Mouse (Mus musculus) gastrocnemius, postnatal 14 days (tissue): Measurements from ENCODE around the gene Olfr1177-ps. TPM values are rescaled to one million over a fixed set of nuclear protein-coding genes. Genes with fewer than 3 reads are reported as not detected.

ENCODE experiments used
- DNase-seq: peaks from one replicate; pipeline ENCODE4 v3.0.0; 2021; ENCODE audit warnings: mixed read lengths
- intact Hi-C: fragments of 180-260 bp; cut with DNase I; formaldehyde crosslinking; loops from one replicate; pipeline ENCODE4 v1.15.1; 2025; ENCODE audit warnings: low total_unique reads
- long read RNA-seq, 2 experiments: library from polyadenylated mRNA; stranded (forward); transcript quantifications; one replicate each; pipeline ENCODE4 v2.0.0; 2021
- total RNA-seq, 2 experiments: library from RNA; stranded (reverse); gene quantifications; 2 replicates each; pipeline ENCODE4 v1.2.3; 2021

Gene Olfr1177-ps
- total RNA-seq, result not detected
- long read RNA-seq, experiment 1, result 0 reads
- long read RNA-seq, experiment 2, result 0 reads

GRCm38 (mm10) chr2:88346392-88346791 is at the start of gene Olfr1177-ps:
Gene Olfr1177-ps (minus strand): TSS chr2:88346492.
- intact Hi-C loops, result no loop called here
- DNase-seq, result no peak

GRCm38 (mm10) chr2:88386762-88387161 is 40.5 kb upstream of the Olfr1177-ps start, which contains the start of gene Olfr1178:
Gene Olfr1178 (plus strand): TSS chr2:88387062.
- intact Hi-C loops, result no loop called here
- DNase-seq, result no peak

- intact Hi-C loops, result no loop called here
- no peak for DNase-seq
Measured at GRCm38 (mm10) chr2:88356304-88356703, 10.0 kb upstream of the Olfr1177-ps start.

- DNase-seq, result no peak
- intact Hi-C loops, result no loop called here
Measured at GRCm38 (mm10) chr2:88336421-88336820, 9.9 kb downstream of the Olfr1177-ps start, which contains the start of gene Olfr1176. Gene Olfr1176 (plus strand): TSS chr2:88336721.

- no peak for DNase-seq
Measured at GRCm38 (mm10) chr2:88327115-88327514, 19.2 kb downstream of the Olfr1177-ps start, which contains the start of gene Olfr1175-ps. Gene Olfr1175-ps (minus strand): TSS chr2:88327215.

GRCm38 (mm10) chr2:88315035-88315434 is 31.3 kb downstream of the Olfr1177-ps start, which contains the start of gene Olfr1174-ps:
Gene Olfr1174-ps (minus strand): TSS chr2:88315135.
- DNase-seq, result no peak
- intact Hi-C loops, result no loop called here

More at GRCm38 (mm10) chr2:88327115-88327514, 19.2 kb downstream of the Olfr1177-ps start, which contains the start of gene Olfr1175-ps:
- intact Hi-C loops, result no loop called here

Other genes starting within 250 kb of the Olfr1177-ps start
- not detected for gene Olfr1166, start 218.2 kb downstream of the Olfr1177-ps start, total RNA-seq
- not detected for gene Olfr1167, start 191.3 kb downstream of the Olfr1177-ps start, total RNA-seq
- gene Olfr1168, start 164.6 kb downstream of the Olfr1177-ps start, total RNA-seq, result not detected
- gene Olfr1170, start 118.2 kb downstream of the Olfr1177-ps start, total RNA-seq, result not detected
- gene Olfr1173, start 66.6 kb downstream of the Olfr1177-ps start, total RNA-seq, result not detected
- not detected for gene Olfr1174-ps, start 31.4 kb downstream of the Olfr1177-ps start, total RNA-seq
- not detected for gene Olfr1175-ps, start 19.3 kb downstream of the Olfr1177-ps start, total RNA-seq
- gene Olfr1176, start 9.8 kb downstream of the Olfr1177-ps start, total RNA-seq, result not detected
- not detected for gene Olfr1178, start 40.6 kb upstream of the Olfr1177-ps start, total RNA-seq
- not detected for gene Olfr1179, start 60.0 kb upstream of the Olfr1177-ps start, total RNA-seq
- not detected for gene Olfr1180, start 72.7 kb upstream of the Olfr1177-ps start, total RNA-seq
- not detected for gene Olfr1181, start 79.7 kb upstream of the Olfr1177-ps start, total RNA-seq
- gene Gm13757, start 102.6 kb upstream of the Olfr1177-ps start, total RNA-seq, result not detected
- not detected for gene Olfr1183, start 108.4 kb upstream of the Olfr1177-ps start, total RNA-seq
- not detected for gene Olfr1184, start 137.1 kb upstream of the Olfr1177-ps start, total RNA-seq
- not detected for gene Olfr1185-ps1, start 146.8 kb upstream of the Olfr1177-ps start, total RNA-seq
- not detected for gene Olfr1186, start 172.1 kb upstream of the Olfr1177-ps start, total RNA-seq
- not detected for gene Olfr1188, start 210.4 kb upstream of the Olfr1177-ps start, total RNA-seq
- not detected for gene Olfr1189, start 240.0 kb upstream of the Olfr1177-ps start, total RNA-seq